Mouse (Mus musculus) midbrain, postnatal 0 days (tissue): ENCODE results near the gene Hist1h2ba. TPM values are rescaled to one million over a fixed set of nuclear protein-coding genes. Genes with fewer than 3 reads are reported as not detected.

ENCODE experiments used
- ATAC-seq: fragments of 200-750 bp; cut with Nextera tagmentation; 2 replicates; pipeline ENCODE4 v1.8.0; 2017; ENCODE audit warnings: moderate number of reproducible peaks, mild to moderate bottlenecking, moderate TSS enrichment, moderate library complexity; ENCODE audit not compliant: low FRiP score
- DNase-seq: peaks from one replicate; pipeline ENCODE4 v3.0.0-alpha.2; 2015; ENCODE audit warnings: low spot score
- H3K27ac ChIP-seq: fragments of 300-500 bp; sonication (generic); 2 replicates; pipeline ENCODE4 v1.5.1; 2014; ENCODE audit warnings: low read depth, mild to moderate bottlenecking, low read length, mixed read lengths
- H3K27me3 ChIP-seq: fragments of 300-500 bp; sonication (generic); 2 replicates; pipeline ENCODE4 v1.6.1; 2014; ENCODE audit warnings: low read length, control low read depth, mixed read lengths; ENCODE audit not compliant: insufficient read depth
- H3K36me3 ChIP-seq: fragments of 300-500 bp; sonication (generic); 2 replicates; pipeline ENCODE4 v1.6.1; 2014; ENCODE audit warnings: low read length, control low read depth, mixed read lengths; ENCODE audit not compliant: insufficient read depth
- H3K4me1 ChIP-seq: fragments of 300-500 bp; sonication (generic); 2 replicates; pipeline ENCODE4 v1.6.1; 2014; ENCODE audit warnings: mild to moderate bottlenecking, control low read depth, antibody characterized with exemption, low read length, mixed read lengths; ENCODE audit not compliant: insufficient read depth
- H3K4me2 ChIP-seq: fragments of 300-500 bp; sonication (generic); 2 replicates; pipeline ENCODE4 v1.6.1; 2014; ENCODE audit warnings: low read depth, mild to moderate bottlenecking, low read length, mixed read lengths; ENCODE audit not compliant: poor library complexity, severe bottlenecking
- H3K4me3 ChIP-seq: fragments of 300-500 bp; sonication (generic); 2 replicates; pipeline ENCODE4 v1.5.1; 2014; ENCODE audit warnings: low read depth, mild to moderate bottlenecking, low read length, moderate library complexity
- H3K9ac ChIP-seq: fragments of 300-500 bp; sonication (generic); replicated peaks from 2 replicates; pipeline ENCODE4 v1.6.1; 2014; ENCODE audit warnings: mild to moderate bottlenecking, low read length, moderate library complexity, mixed read lengths; ENCODE audit not compliant: poor library complexity, severe bottlenecking
- H3K9me3 ChIP-seq: fragments of 300-500 bp; sonication (generic); 2 replicates; pipeline ENCODE4 v1.6.1; 2016; ENCODE audit warnings: low read length, control low read depth
- CTCF ChIP-seq: IDR thresholded peaks from 2 replicates; pipeline ENCODE4 v1.5.1; 2016; ENCODE audit warnings: antibody characterized with exemption, mild to moderate bottlenecking
- whole genome bisulfite sequencing: fragments of 180-500 bp; shearing (Covaris S2); extraction: QIAGEN DNeasy Blood & Tissue Kit; methylation state at CpG from one replicate; pipeline ENCODE4 v1.1.7; 2014; 5-methylcytosine and 5-hydroxymethylcytosine counted together
- polyA plus RNA-seq: library from polyadenylated mRNA; unstranded; fragments of >200 nt; fragmentation: Nextera tagmentation; extraction: Ambion mirVana; gene quantifications from 2 replicates; pipeline ENCODE4 v1.2.1, GENCODE M21; 2015
- total RNA-seq: library from RNA; depleted of rRNA; stranded (reverse); fragments of >200 nt; gene quantifications from 2 replicates; pipeline ENCODE4 v1.2.3, GENCODE M21; 2014

Hist1h2ba gene
- total and polyA plus RNA-seq, 2 experiments from 2014 or later: not detected

GRCm38 (mm10) chr13:23914376-23915167 is 19.4 kb downstream of the Hist1h2ba start, which contains the start of gene Slc17a4:
TSS of gene Slc17a4 (minus strand) at chr13:23915009.
- no peak for DNase-seq

GRCm38 (mm10) chr13:23913791-23914306 is 20.1 kb downstream of the Hist1h2ba start:
- Histone ChIP-seq H3K9ac (no peak overlapping the region), H3K4me2 (no peak overlapping the region), H3K27me3 (no peaks in the 10 kb centered on the region), H3K36me3 (no peaks in the 10 kb centered on the region), H3K9me3 (no peaks in the 10 kb centered on the region), H3K4me3 (no peak overlapping the region), H3K4me1 (no peaks in the 10 kb centered on the region), H3K27ac (no peak overlapping the region)
- ATAC-seq (no peak), DNase-seq (no peak)
- WGBS: 52% methylated on average over 6 of the region's 6 CpGs
- TF ChIP-seq CTCF: no peak

More at GRCm38 (mm10) chr13:23914376-23915167, 19.4 kb downstream of the Hist1h2ba start, which contains the start of gene Slc17a4:
- no peak for ATAC-seq
- Histone ChIP-seq H3K9ac (no peak within 1 kb of the TSS), H3K4me3 (no peak within 1 kb of the TSS), H3K27ac (no peak within 1 kb of the TSS), H3K4me1 (no peaks in the 10 kb centered on the region), H3K36me3 (no peaks in the 10 kb centered on the region), H3K9me3 (no peaks in the 10 kb centered on the region), H3K27me3 (no peaks in the 10 kb centered on the region), H3K4me2 (no peak within 1 kb of the TSS)
- 78% methylated on average over 9 of the region's 9 CpGs for WGBS
- no peak for TF ChIP-seq CTCF

GRCm38 (mm10) chr13:23911335-23911734 is 22.6 kb downstream of the Hist1h2ba start:
- H3K9ac ChIP-seq: no peak overlapping the region
- H3K4me2 ChIP-seq: no peak overlapping the region
- no peaks in the 10 kb centered on the region for H3K9me3 ChIP-seq
- DNase-seq (no peak), ATAC-seq (no peak)
- H3K4me3 ChIP-seq: no peak overlapping the region
- 85% methylated on average over 5 of the region's 5 CpGs for WGBS
- no peaks in the 10 kb centered on the region for H3K27me3 ChIP-seq
- no peaks in the 10 kb centered on the region for H3K36me3 ChIP-seq
- TF ChIP-seq CTCF: no peak
- no peaks in the 10 kb centered on the region for H3K4me1 ChIP-seq
- no peak overlapping the region for H3K27ac ChIP-seq

GRCm38 (mm10) chr13:23910121-23910520 is 23.8 kb downstream of the Hist1h2ba start:
- no peaks in the 10 kb centered on the region for H3K36me3 ChIP-seq
- H3K4me1 ChIP-seq: no peaks in the 10 kb centered on the region
- DNase-seq (no peak), ATAC-seq (no peak)
- H3K27ac ChIP-seq: no peak overlapping the region
- TF ChIP-seq CTCF: no peak
- H3K4me2 ChIP-seq: no peak overlapping the region
- 88% methylated on average over 5 of the region's 5 CpGs for WGBS
- no peaks in the 10 kb centered on the region for H3K27me3 ChIP-seq
- H3K9me3 ChIP-seq: no peaks in the 10 kb centered on the region
- no peak overlapping the region for H3K9ac ChIP-seq
- no peak overlapping the region for H3K4me3 ChIP-seq

- no peak overlapping the region for H3K4me3 ChIP-seq
- no peak overlapping the region for H3K27ac ChIP-seq
- H3K9ac ChIP-seq: no peak overlapping the region
- no peak for ATAC-seq
- H3K4me1 ChIP-seq: no peaks in the 10 kb centered on the region
- no peak for TF ChIP-seq CTCF
- no peaks in the 10 kb centered on the region for H3K9me3 ChIP-seq
- H3K36me3 ChIP-seq: no peaks in the 10 kb centered on the region
- DNase-seq: no peak
- no peak overlapping the region for H3K4me2 ChIP-seq
- no peaks in the 10 kb centered on the region for H3K27me3 ChIP-seq
- WGBS: 97% methylated on average over 5 of the region's 5 CpGs
Observed at GRCm38 (mm10) chr13:23906906-23907305, 27.1 kb downstream of the Hist1h2ba start.

- H3K9me3 ChIP-seq: no peaks in the 10 kb centered on the region
- H3K4me1 ChIP-seq: no peaks in the 10 kb centered on the region
- TF ChIP-seq CTCF: no peak
- no peak overlapping the region for H3K27ac ChIP-seq
- H3K4me3 ChIP-seq: no peak overlapping the region
- no peaks in the 10 kb centered on the region for H3K36me3 ChIP-seq
- WGBS: 41% methylated on average over 6 of the region's 6 CpGs
- DNase-seq (no peak), ATAC-seq (no peak)
- no peak overlapping the region for H3K4me2 ChIP-seq
- H3K27me3 ChIP-seq: no peaks in the 10 kb centered on the region
- H3K9ac ChIP-seq: no peak overlapping the region
Observed at GRCm38 (mm10) chr13:23898242-23898641, 35.7 kb downstream of the Hist1h2ba start.
